Mouse (Mus musculus): ENCODE measurements around the gene Slc38a3. TPM values are rescaled to one million over a fixed set of nuclear protein-coding genes. Genes with fewer than 3 reads are reported as not detected.

Slc38a3 gene
- polyA plus RNA-seq, 1 experiment from 2014 or later: 43.3 TPM

- H3K27me3 ChIP-seq: no peaks in the 10 kb centered on the region
- H3K9me3 ChIP-seq: no peaks in the 10 kb centered on the region
- no peak within 1 kb of the TSS for H3K4me3 ChIP-seq
- 42% methylated on average over 12 of the region's 12 CpGs for WGBS
- no peak within 1 kb of the TSS for H3K4me2 ChIP-seq
- peaks cover 34% of the 10 kb centered on the region for H3K4me1 ChIP-seq (replicated peaks)
- no peak within 1 kb of the TSS for H3K9ac ChIP-seq
- peaks cover 1% of the 10 kb centered on the region; the same call in 1 of the 2 replicates for H3K36me3 ChIP-seq
- no peak for ATAC-seq (ENCODE audit: low FRiP score, low read depth)
- no peak within 1 kb of the TSS for H3K27ac ChIP-seq (replicated peaks)
These were observed 60.4 kb downstream of the Slc38a3 start, which contains the start of gene Sema3b for GRCm38 (mm10) chr9:107608741-107609432. Sema3b (minus strand) TSS chr9:107609229.

- WGBS: 57% methylated on average over 9 of the region's 9 CpGs
- Histone ChIP-seq H3K36me3 (no peaks in the 10 kb centered on the region), H3K4me2 (no peak overlapping the region), H3K27ac (replicated peaks) (no peak overlapping the region), H3K9ac (no peak overlapping the region), H3K27me3 (no peaks in the 10 kb centered on the region), H3K4me1 (replicated peaks) (peaks cover 29% of the 10 kb centered on the region), H3K9me3 (no peaks in the 10 kb centered on the region), H3K4me3 (no peak overlapping the region)
- ATAC-seq (ENCODE audit: low FRiP score, low read depth): no peak
These were observed 61.6 kb downstream of the Slc38a3 start for GRCm38 (mm10) chr9:107607653-107608245.

- Histone ChIP-seq H3K27ac (replicated peaks) (no peak overlapping the region), H3K27me3 (no peaks in the 10 kb centered on the region), H3K4me3 (no peak overlapping the region), H3K36me3 (no peaks in the 10 kb centered on the region), H3K9ac (no peak overlapping the region), H3K4me2 (0 out of 2 replicates have a peak overlapping the region, but pooled peaks have one; percentile 6), H3K9me3 (no peaks in the 10 kb centered on the region), H3K4me1 (replicated peaks) (peaks cover 28% of the 10 kb centered on the region)
- no peak for ATAC-seq (ENCODE audit: low FRiP score, low read depth)
- 59% methylated on average over 2 of the region's 2 CpGs for WGBS
These were observed 62.3 kb downstream of the Slc38a3 start for GRCm38 (mm10) chr9:107607036-107607435.

GRCm38 (mm10) chr9:107606591-107606990 lies 62.7 kb downstream of the Slc38a3 start:
- no peak overlapping the region for H3K27ac ChIP-seq (replicated peaks)
- H3K4me1 ChIP-seq (replicated peaks): peaks cover 23% of the 10 kb centered on the region
- H3K9ac ChIP-seq: no peak overlapping the region
- H3K4me2 ChIP-seq: 0 out of 2 replicates have a peak overlapping the region, but pooled peaks have one; percentile 6
- 24% methylated on average over 9 of the region's 9 CpGs for WGBS
- ATAC-seq (ENCODE audit: low FRiP score, low read depth): no peak
- no peaks in the 10 kb centered on the region for H3K9me3 ChIP-seq
- H3K27me3 ChIP-seq: no peaks in the 10 kb centered on the region
- no peak overlapping the region for H3K4me3 ChIP-seq
- no peaks in the 10 kb centered on the region for H3K36me3 ChIP-seq

GRCm38 (mm10) chr9:107605041-107605661 lies 64.2 kb downstream of the Slc38a3 start:
- WGBS: 36% methylated on average over 23 of the region's 23 CpGs
- H3K27ac ChIP-seq (replicated peaks): no peak overlapping the region
- no peak overlapping the region for H3K4me3 ChIP-seq
- H3K36me3 ChIP-seq: no peaks in the 10 kb centered on the region
- no peaks in the 10 kb centered on the region for H3K27me3 ChIP-seq
- H3K4me1 ChIP-seq (replicated peaks): peaks cover 19% of the 10 kb centered on the region
- H3K4me2 ChIP-seq: 0 out of 2 replicates have a peak overlapping the region, but pooled peaks have one; percentile 18
- no peak for ATAC-seq (ENCODE audit: low FRiP score, low read depth)
- H3K9me3 ChIP-seq: no peaks in the 10 kb centered on the region
- H3K9ac ChIP-seq: no peak overlapping the region

GRCm38 (mm10) chr9:107603251-107603650 lies 66.1 kb downstream of the Slc38a3 start:
- Histone ChIP-seq H3K9ac (no peak overlapping the region), H3K4me2 (no peak overlapping the region), H3K27me3 (no peaks in the 10 kb centered on the region), H3K4me3 (no peak overlapping the region), H3K27ac (replicated peaks) (no peak overlapping the region), H3K36me3 (no peaks in the 10 kb centered on the region), H3K9me3 (no peaks in the 10 kb centered on the region), H3K4me1 (replicated peaks) (peaks cover 19% of the 10 kb centered on the region)
- 85% methylated on average over 6 of the region's 6 CpGs for WGBS
- no peak for ATAC-seq (ENCODE audit: low FRiP score, low read depth)

- 0 out of 2 replicates have a peak overlapping the region, but pooled peaks have one; percentile 12 for H3K27ac ChIP-seq (replicated peaks)
- H3K4me3 ChIP-seq: no peak overlapping the region
- peaks cover 11% of the 10 kb centered on the region for H3K4me1 ChIP-seq (replicated peaks)
- no peaks in the 10 kb centered on the region for H3K27me3 ChIP-seq
- H3K4me2 ChIP-seq: no peak overlapping the region
- no peak overlapping the region for H3K9ac ChIP-seq
- H3K9me3 ChIP-seq: no peaks in the 10 kb centered on the region
- 11% methylated on average over 10 of the region's 10 CpGs for whole genome bisulfite sequencing
- ATAC-seq (ENCODE audit: low FRiP score, low read depth): peak; percentile 68; the same call in 1 of the 2 replicates
- H3K36me3 ChIP-seq: no peaks in the 10 kb centered on the region
These were observed 67.2 kb downstream of the Slc38a3 start for GRCm38 (mm10) chr9:107602068-107602648.

GRCm38 (mm10) chr9:107601275-107601674 lies 68.1 kb downstream of the Slc38a3 start:
- H3K4me2 ChIP-seq: no peak overlapping the region
- no peaks in the 10 kb centered on the region for H3K36me3 ChIP-seq
- ATAC-seq (ENCODE audit: low FRiP score, low read depth): no peak
- H3K4me1 ChIP-seq (replicated peaks): peaks cover 11% of the 10 kb centered on the region
- H3K9me3 ChIP-seq: no peaks in the 10 kb centered on the region
- WGBS: 89% methylated on average over 11 of the region's 11 CpGs
- no peaks in the 10 kb centered on the region for H3K27me3 ChIP-seq
- H3K27ac ChIP-seq (replicated peaks): no peak overlapping the region
- no peak overlapping the region for H3K9ac ChIP-seq
- H3K4me3 ChIP-seq: no peak overlapping the region

GRCm38 (mm10) chr9:107600745-107601144 lies 68.6 kb downstream of the Slc38a3 start:
- H3K9me3 ChIP-seq: no peaks in the 10 kb centered on the region
- H3K27ac ChIP-seq (replicated peaks): no peak overlapping the region
- H3K36me3 ChIP-seq: no peaks in the 10 kb centered on the region
- WGBS: 84% methylated on average over 12 of the region's 12 CpGs
- no peak overlapping the region for H3K4me2 ChIP-seq
- H3K4me1 ChIP-seq (replicated peaks): peaks cover 11% of the 10 kb centered on the region
- H3K27me3 ChIP-seq: no peaks in the 10 kb centered on the region
- no peak overlapping the region for H3K9ac ChIP-seq
- H3K4me3 ChIP-seq: no peak overlapping the region
- no peak for ATAC-seq (ENCODE audit: low FRiP score, low read depth)

Other genes starting within 250 kb of the Slc38a3 start
- 48.1 and 48.5 TPM in 2 replicates for gene Tmem115, start 135.6 kb downstream of the Slc38a3 start, polyA plus RNA-seq (2015; fragmentation: Nextera tagmentation; extraction: Ambion mirVana)
- gene Cyb561d2, start 127.3 kb downstream of the Slc38a3 start, polyA plus RNA-seq (2015; fragmentation: Nextera tagmentation; extraction: Ambion mirVana): 45.3 and 47.3 TPM in 2 replicates
- 69.2 and 70.2 TPM in 2 replicates for gene Nprl2, start 127.3 kb downstream of the Slc38a3 start, polyA plus RNA-seq (2015; fragmentation: Nextera tagmentation; extraction: Ambion mirVana)
- 3.4 and 4.3 TPM in 2 replicates for gene Zmynd10, start 122.2 kb downstream of the Slc38a3 start, polyA plus RNA-seq (2015; fragmentation: Nextera tagmentation; extraction: Ambion mirVana)
- 43.6 and 43.9 TPM in 2 replicates for gene Rassf1, start 118.0 kb downstream of the Slc38a3 start, polyA plus RNA-seq (2015; fragmentation: Nextera tagmentation; extraction: Ambion mirVana)
- gene Tusc2, start 106.3 kb downstream of the Slc38a3 start, polyA plus RNA-seq (2015; fragmentation: Nextera tagmentation; extraction: Ambion mirVana): 119 and 129 TPM in 2 replicates
- 65.8 and 67.4 TPM in 2 replicates for gene Hyal2, start 101.6 kb downstream of the Slc38a3 start, polyA plus RNA-seq (2015; fragmentation: Nextera tagmentation; extraction: Ambion mirVana)
- 7.5 and 8.4 TPM in 2 replicates for gene Hyal1, start 92.6 kb downstream of the Slc38a3 start, polyA plus RNA-seq (2015; fragmentation: Nextera tagmentation; extraction: Ambion mirVana)
- gene Naa80, start 90.6 kb downstream of the Slc38a3 start, polyA plus RNA-seq (2015; fragmentation: Nextera tagmentation; extraction: Ambion mirVana): 17.6 and 19.5 TPM in 2 replicates
- gene Hyal3, start 88.7 kb downstream of the Slc38a3 start, polyA plus RNA-seq (2015; fragmentation: Nextera tagmentation; extraction: Ambion mirVana): 1.8 and 2.2 TPM in 2 replicates
- gene Ifrd2, start 81.9 kb downstream of the Slc38a3 start, polyA plus RNA-seq (2015; fragmentation: Nextera tagmentation; extraction: Ambion mirVana): 16.3 and 17.3 TPM in 2 replicates
- gene Sema3b, start 60.3 kb downstream of the Slc38a3 start, polyA plus RNA-seq (2015; fragmentation: Nextera tagmentation; extraction: Ambion mirVana): 4.6 and 5.1 TPM in 2 replicates
- gene Gnai2, start 34.2 kb downstream of the Slc38a3 start, polyA plus RNA-seq (2015; fragmentation: Nextera tagmentation; extraction: Ambion mirVana): 332 and 343 TPM in 2 replicates
- 2.0 and 3.6 TPM in 2 replicates for gene Gnat1, start 10.2 kb upstream of the Slc38a3 start, polyA plus RNA-seq (2015; fragmentation: Nextera tagmentation; extraction: Ambion mirVana)
- gene Sema3f, start 40.9 kb upstream of the Slc38a3 start, polyA plus RNA-seq (2015; fragmentation: Nextera tagmentation; extraction: Ambion mirVana): 14.0 and 18.5 TPM in 2 replicates
- 230 and 247 TPM in 2 replicates for gene Rbm5, start 101.5 kb upstream of the Slc38a3 start, polyA plus RNA-seq (2015; fragmentation: Nextera tagmentation; extraction: Ambion mirVana)
- 94.5 and 97.0 TPM in 2 replicates for gene Rbm6, start 203.7 kb upstream of the Slc38a3 start, polyA plus RNA-seq (2015; fragmentation: Nextera tagmentation; extraction: Ambion mirVana)
- gene Mon1a, start 218.6 kb upstream of the Slc38a3 start, polyA plus RNA-seq (2015; fragmentation: Nextera tagmentation; extraction: Ambion mirVana): 22.9 and 24.3 TPM in 2 replicates
- gene Mst1r, start 237.3 kb upstream of the Slc38a3 start, polyA plus RNA-seq (2015; fragmentation: Nextera tagmentation; extraction: Ambion mirVana): 1.4 and 1.9 TPM in 2 replicates